Mouse (Mus musculus) forelimb bud, embryonic 11.5 days (tissue): ENCODE data around the gene Gm37240.
A peak's percentile ranks its signal among the peaks of the same experiment; 100 is the strongest.
"Not testable (repeated sequence)": the region's sequence is repeated elsewhere in the genome, so short reads cannot be mapped to it uniquely, and the experiment has no call there.

Experiments used
- DNase-seq: peaks from one replicate; pipeline ENCODE4 v3.0.0-alpha.2; 2012; ENCODE audit warnings: low read depth, low spot score

Gene Gm37240

DNA sequence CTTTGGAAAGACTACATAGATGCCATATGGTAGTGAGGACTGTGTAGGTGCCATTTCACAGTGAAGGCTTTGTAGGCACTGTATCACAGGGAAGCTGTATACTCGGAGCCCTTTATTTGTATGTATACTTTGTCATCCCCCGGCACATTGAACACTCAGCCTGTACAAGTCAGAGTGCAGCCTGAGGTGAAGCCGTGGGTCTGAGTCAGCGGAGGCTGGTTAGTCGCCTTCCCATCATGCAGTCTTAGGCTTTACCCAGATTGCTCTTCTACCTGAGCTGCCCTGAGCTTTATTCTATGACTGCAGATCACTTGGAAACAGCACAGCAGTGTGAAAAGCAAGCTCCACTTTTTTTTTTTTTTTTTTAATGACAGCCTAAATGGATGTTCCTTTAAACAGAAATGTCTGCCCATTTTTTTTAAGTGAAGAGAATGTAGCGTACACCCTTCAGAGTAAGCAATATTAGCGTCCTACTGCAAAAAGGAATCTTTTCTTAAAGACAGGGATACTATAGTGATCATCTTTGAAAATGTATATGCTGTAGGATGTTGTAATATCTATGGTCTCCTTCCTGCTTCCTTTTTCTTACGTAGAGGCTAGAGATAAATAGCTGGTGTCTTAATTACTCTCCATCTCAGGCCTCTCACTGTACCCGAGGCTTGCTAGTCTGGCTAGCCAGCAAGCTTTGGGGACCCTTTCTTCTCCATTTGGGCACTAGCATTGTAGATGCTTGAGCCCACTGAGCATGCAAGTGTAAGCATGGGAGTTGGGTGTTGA lies 969.2 kb downstream of the Gm37240 start:
- DNase-seq: no peak

DNA sequence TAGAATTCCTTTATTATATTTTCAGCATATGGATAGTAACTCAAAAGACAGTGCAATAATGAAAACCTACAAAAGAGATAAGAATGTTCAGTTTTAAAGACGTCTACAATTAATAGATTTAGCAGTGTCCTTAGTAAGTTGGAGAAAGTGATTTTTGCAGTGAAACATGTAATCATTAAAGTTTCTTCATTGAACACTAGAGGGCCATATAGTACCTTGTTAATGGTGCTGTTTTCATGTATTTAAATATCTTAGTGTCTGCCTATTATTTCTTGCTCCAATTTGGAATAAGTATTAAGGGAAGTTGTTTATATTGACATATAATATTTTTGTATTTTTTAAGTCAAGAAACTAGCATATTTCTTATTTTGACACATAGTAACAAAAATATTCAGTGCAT lies 973.0 kb downstream of the Gm37240 start:
- no peak for DNase-seq

DNA sequence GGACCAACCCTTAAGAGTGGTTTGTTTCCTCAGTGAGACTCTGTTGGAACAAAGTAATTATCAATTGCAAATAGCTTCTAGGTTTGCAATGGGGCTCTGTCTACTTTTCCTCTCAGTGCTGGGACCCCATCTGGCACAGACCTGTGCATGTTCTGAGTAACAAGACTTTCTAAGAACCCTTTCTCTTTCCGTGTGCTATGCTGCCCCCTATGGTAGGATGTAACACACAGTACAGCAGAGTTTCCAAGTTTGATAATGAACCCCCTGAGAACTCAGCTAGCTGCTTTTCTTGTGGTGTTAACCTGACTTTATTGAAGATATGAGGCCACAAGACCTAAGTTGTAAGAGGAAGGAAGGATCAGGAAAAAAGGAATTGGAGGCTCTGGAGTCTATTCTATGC lies 980.8 kb downstream of the Gm37240 start:
- peak; percentile 40 for DNase-seq

GRCm38 (mm10) chr3:84897952-84898351 lies 989.4 kb downstream of the Gm37240 start:
- no peak for DNase-seq

- DNase-seq: no peak
These were observed 996.3 kb downstream of the Gm37240 start for GRCm38 (mm10) chr3:84890983-84891382.

DNA sequence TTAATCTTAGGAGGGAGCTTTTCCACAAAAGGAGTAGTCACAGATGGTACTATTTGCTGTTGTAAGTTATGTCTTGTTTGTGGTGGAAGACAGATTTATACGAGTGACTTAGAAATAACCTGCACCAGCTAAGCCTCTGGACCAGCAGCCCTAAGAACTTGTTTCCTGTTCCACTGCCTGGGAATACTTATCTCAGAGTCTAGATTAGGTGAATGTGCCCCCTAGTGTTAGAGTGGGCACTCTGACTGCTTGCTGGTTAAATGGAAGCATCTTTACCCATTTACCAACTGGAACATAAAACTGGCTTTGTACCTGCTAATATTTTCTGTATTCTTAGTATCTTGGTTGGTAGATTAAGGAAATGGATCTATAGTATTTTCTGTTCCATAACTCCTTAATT lies 997.7 kb downstream of the Gm37240 start:
- DNase-seq: peak; percentile 11

GRCm38 (mm10) chr3:84883817-84884483 lies 1003.4 kb downstream of the Gm37240 start:
- DNase-seq: no peak

GRCm38 (mm10) chr3:84876211-84876610 lies 1011.1 kb downstream of the Gm37240 start:
- no peak for DNase-seq

- DNase-seq: no peak
These were observed 1012.0 kb downstream of the Gm37240 start for GRCm38 (mm10) chr3:84875306-84875705.

- DNase-seq: no peak
These were observed 1017.2 kb downstream of the Gm37240 start for GRCm38 (mm10) chr3:84870126-84870525.

DNA sequence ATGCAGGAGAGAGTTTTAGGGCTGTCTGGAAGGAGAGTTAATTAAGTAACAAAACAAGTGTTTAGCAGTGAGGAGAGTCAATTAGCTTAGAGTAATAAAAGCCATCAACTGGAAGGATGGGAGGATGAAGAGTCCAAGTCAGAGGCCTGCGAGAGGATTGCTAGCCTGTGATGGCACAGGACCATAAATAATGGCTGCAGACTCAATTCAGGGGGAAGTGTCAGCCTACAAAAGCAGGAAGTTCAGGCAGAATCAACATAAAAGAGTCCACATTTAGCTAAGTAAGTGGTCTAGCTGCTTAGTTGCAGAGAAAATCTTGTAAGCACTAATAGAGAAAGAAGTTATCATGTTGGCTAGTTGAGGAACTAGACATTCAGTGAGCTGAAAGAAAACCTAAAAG lies 1019.3 kb downstream of the Gm37240 start:
- no peak for DNase-seq

DNA sequence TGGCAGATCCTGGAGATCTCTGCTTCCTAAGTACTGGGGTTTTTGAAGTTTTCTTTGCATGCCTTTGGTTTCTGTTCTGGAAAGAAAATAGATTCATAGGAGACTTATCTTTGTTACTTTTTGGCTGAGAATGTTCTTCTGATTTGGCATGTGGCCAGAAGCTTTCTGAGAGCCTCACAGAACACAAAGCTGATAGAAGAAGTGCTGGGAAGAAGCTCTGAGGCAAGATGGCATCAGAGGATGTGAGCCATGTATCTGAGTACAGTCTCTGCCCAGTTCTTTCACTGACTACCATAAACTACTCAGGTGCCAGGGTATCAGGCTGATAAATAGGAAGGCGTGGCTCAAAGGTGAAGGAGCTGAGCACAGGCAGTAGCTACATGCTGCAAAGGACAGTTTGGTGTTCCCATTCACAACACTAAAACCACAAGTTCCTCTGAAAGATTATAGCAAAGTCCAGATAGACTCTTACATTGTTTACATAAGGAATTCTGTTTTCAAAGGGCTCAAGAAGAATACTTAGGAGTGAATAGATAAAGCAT lies 1019.8 kb downstream of the Gm37240 start:
- DNase-seq: no peak

- DNase-seq: no peak
These were observed 1020.5 kb downstream of the Gm37240 start for GRCm38 (mm10) chr3:84866866-84867265.

GRCm38 (mm10) chr3:84865684-84866083 lies 1021.6 kb downstream of the Gm37240 start:
- DNase-seq: no peak

GRCm38 (mm10) chr3:84861817-84862216 lies 1025.5 kb downstream of the Gm37240 start:
- DNase-seq: not testable (repeated sequence)

DNA sequence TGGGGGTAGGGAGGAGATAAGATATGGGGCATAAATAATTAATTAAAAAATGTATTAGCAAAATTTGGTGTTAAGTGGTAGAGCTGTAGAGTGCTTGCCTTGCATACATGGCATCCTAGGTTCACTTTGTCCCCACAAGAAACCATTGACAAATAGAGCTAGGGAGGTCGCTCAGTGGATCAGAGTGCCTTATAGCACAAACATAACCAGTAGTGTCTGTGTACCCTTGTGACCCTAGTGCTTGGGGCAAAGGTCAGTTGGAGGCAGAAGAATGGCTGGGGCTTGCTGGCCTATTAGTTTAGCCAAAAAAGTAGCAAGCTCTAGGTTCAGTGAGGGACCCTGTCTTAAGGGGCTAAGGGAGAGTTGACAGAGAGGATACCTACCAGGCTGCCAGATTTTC lies 1026.6 kb downstream of the Gm37240 start:
- no peak for DNase-seq

DNA sequence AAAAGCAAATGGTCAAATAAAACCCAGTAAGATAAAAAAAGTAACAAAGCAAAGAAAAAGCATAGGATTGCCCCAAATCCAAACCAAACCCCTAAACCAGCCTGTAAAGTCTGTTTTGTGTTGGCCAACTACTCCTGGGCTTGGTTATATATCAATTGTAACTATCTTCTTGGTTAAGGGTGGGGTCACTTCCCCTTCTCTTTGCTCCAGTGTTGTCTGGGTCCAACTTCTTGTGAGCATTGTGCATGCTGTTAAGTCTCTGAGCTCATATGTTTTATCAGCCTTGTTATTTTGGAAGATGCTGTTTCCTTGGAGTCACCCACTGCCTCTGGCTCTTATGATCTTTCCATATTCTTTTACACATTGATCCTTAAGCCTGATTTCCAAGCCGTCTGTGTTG lies 1032.9 kb downstream of the Gm37240 start:
- no peak for DNase-seq

- no peak for DNase-seq
These were observed 1034.4 kb downstream of the Gm37240 start for GRCm38 (mm10) chr3:84852877-84853276.

DNA sequence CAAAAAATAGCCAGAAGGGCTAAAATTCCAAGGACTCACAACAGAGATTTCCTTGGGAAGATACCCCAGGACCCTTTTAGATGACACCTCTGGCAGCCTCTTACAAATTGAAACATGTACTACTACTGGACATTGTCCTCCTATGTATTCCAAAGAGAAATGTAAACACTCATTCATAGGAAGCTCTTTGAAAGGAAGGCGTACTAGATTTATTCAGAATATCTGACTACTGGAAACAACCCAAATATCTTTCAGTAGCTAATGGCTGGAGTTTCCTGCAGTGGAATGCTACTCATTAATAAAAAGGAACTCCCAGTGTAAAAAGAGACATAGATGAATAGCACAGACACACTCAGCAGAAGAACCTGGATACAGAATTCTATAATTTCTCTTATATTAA lies 1035.5 kb downstream of the Gm37240 start:
- DNase-seq: no peak

GRCm38 (mm10) chr3:84850418-84850817 lies 1036.9 kb downstream of the Gm37240 start:
- no peak for DNase-seq

GRCm38 (mm10) chr3:84848798-84849197 lies 1038.5 kb downstream of the Gm37240 start:
- no peak for DNase-seq

DNA sequence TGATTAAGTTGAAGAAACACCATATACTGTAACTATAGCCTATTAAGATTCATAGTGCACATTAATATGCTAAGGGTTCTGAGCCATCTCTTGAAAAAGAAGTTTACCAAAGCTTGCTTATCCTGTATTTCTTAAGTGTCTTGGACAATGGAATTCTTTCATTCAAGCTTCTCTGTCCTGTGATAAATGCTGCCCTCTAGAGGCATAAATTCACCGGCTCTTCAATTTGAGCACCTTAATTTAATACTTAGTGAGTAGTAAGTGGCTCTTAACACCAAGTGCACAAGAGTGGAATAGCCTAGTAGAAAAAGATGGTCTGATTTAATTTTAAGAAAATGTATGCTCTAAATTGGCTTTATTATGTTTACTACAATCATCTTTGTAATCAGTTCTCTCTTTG lies 1043.7 kb downstream of the Gm37240 start:
- DNase-seq: peak; percentile 54

- no peak for DNase-seq
These were observed 1044.5 kb downstream of the Gm37240 start for GRCm38 (mm10) chr3:84842793-84843192.
